Mouse (Mus musculus): Measurements from ENCODE around the gene Anapc15-ps. TPM values are rescaled to one million over a fixed set of nuclear protein-coding genes. Genes with fewer than 3 reads are reported as not detected.

Gene Anapc15-ps
- polyA plus RNA-seq, 1 experiment from 2014 or later = not detected

GRCm38 (mm10) chr10:95677356-95678109, 4.3 kb upstream of the Anapc15-ps start:
- H3K9ac ChIP-seq = no peak overlapping the region
- H3K4me1 ChIP-seq = peaks cover 8% of the 10 kb centered on the region
- no peak overlapping the region for H3K27ac ChIP-seq
- no peak overlapping the region for H3K4me2 ChIP-seq (replicated peaks)
- H3K9me3 ChIP-seq = no peaks in the 10 kb centered on the region
- H3K27me3 ChIP-seq (replicated peaks) = no peaks in the 10 kb centered on the region
- no peaks in the 10 kb centered on the region for H3K36me3 ChIP-seq
- no peak for ATAC-seq (ENCODE audit: low FRiP score, low read depth)
- no peak overlapping the region for H3K4me3 ChIP-seq
- WGBS = 65% methylated on average over 22 of the region's 22 CpGs

DNA sequence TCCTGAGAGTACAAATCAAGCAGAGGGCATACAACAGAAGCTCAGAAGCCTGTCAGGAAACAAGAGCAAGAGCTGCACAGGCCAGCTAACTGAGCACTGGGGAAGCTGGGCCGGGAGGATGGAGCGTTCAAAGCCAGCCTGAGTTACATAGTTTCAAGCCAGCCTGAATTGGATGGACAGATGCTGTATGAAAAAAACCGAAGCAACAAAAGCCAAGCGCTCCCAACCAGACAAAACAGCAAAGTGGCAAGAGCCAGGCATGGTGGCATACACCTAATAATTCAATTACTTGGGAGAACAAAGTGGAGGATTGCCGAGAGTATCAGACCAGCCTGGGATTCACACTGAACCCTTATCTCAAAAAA, 3.7 kb upstream of the Anapc15-ps start:
- 78% methylated on average over 5 of the region's 5 CpGs for WGBS
- Histone ChIP-seq H3K9ac (no peak overlapping the region), H3K4me1 (peaks cover 8% of the 10 kb centered on the region), H3K36me3 (no peaks in the 10 kb centered on the region), H3K27ac (no peak overlapping the region), H3K27me3 (replicated peaks) (no peaks in the 10 kb centered on the region), H3K4me3 (no peak overlapping the region), H3K9me3 (no peaks in the 10 kb centered on the region), H3K4me2 (replicated peaks) (no peak overlapping the region)
- ATAC-seq (ENCODE audit: low FRiP score, low read depth) = no peak

- WGBS = 95% methylated on average over 2 of the region's 2 CpGs
- H3K9me3 ChIP-seq = no peaks in the 10 kb centered on the region
- H3K4me2 ChIP-seq (replicated peaks) = no peak overlapping the region
- H3K9ac ChIP-seq = no peak overlapping the region
- no peak for ATAC-seq (ENCODE audit: low FRiP score, low read depth)
- no peak overlapping the region for H3K27ac ChIP-seq
- no peaks in the 10 kb centered on the region for H3K27me3 ChIP-seq (replicated peaks)
- H3K4me3 ChIP-seq = no peak overlapping the region
- no peaks in the 10 kb centered on the region for H3K36me3 ChIP-seq
- H3K4me1 ChIP-seq = peaks cover 8% of the 10 kb centered on the region
These were observed 3.1 kb upstream of the Anapc15-ps start for GRCm38 (mm10) chr10:95676387-95676786.

- WGBS = 87% methylated on average over 21 of the region's 21 CpGs
- H3K27me3 ChIP-seq (replicated peaks) = no peaks in the 10 kb centered on the region
- H3K36me3 ChIP-seq = no peaks in the 10 kb centered on the region
- no peaks in the 10 kb centered on the region for H3K4me1 ChIP-seq
- no peak overlapping the region for H3K4me2 ChIP-seq (replicated peaks)
- no peak overlapping the region for H3K27ac ChIP-seq
- no peaks in the 10 kb centered on the region for H3K9me3 ChIP-seq
- no peak overlapping the region for H3K4me3 ChIP-seq
- no peak overlapping the region for H3K9ac ChIP-seq
- no peak for ATAC-seq (ENCODE audit: low FRiP score, low read depth)
These were observed 2.2 kb downstream of the Anapc15-ps start for GRCm38 (mm10) chr10:95670781-95671780.

DNA sequence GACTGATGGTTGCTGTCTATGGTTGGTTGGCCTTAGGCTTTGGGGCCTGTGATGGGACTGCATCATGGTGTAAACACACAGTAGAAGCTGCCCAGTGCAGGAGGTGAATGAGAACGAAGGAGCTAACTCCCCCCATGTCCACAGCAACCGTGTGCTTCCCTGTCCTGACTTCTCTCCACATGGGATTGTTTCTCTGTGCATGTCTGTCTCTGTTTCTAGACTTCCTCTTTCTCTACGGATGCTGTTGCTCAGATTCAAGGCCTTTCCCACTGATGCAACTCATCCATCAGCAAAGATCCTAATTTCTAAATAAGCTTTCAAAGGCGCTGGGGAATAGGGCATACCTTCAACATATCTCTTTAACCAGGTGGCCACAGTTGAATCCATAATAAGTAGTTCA, 3.4 kb downstream of the Anapc15-ps start:
- Histone ChIP-seq H3K36me3 (no peaks in the 10 kb centered on the region), H3K4me1 (no peaks in the 10 kb centered on the region), H3K9me3 (no peaks in the 10 kb centered on the region), H3K4me3 (no peak overlapping the region), H3K27ac (no peak overlapping the region), H3K4me2 (replicated peaks) (no peak overlapping the region), H3K27me3 (replicated peaks) (no peaks in the 10 kb centered on the region), H3K9ac (no peak overlapping the region)
- WGBS = 93% methylated on average over 4 of the region's 4 CpGs
- no peak for ATAC-seq (ENCODE audit: low FRiP score, low read depth)

DNA sequence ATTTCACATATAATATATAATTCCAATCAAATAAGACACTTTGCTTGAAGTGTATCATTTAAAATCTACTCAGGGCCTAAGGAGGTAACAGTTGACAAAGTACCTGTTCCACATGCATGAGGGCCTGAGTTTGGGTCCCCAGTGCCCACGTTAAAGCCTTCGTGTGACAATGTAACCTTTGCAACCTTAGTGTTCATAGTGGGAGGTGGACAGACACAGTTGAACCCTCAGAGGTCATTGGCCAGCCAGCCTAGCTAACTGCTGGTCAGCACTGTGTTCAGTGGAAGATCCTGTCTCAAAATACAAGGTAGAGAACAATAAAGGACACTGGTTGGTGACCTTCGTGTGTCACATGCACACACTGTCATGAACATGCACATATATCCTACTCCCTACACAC, 4.2 kb downstream of the Anapc15-ps start:
- WGBS = 89% methylated on average over 3 of the region's 3 CpGs
- ATAC-seq (ENCODE audit: low FRiP score, low read depth) = no peak
- no peaks in the 10 kb centered on the region for H3K4me1 ChIP-seq
- H3K9ac ChIP-seq = no peak overlapping the region
- no peak overlapping the region for H3K4me3 ChIP-seq
- no peak overlapping the region for H3K27ac ChIP-seq
- H3K4me2 ChIP-seq (replicated peaks) = no peak overlapping the region
- H3K9me3 ChIP-seq = no peaks in the 10 kb centered on the region
- H3K27me3 ChIP-seq (replicated peaks) = no peaks in the 10 kb centered on the region
- H3K36me3 ChIP-seq = no peaks in the 10 kb centered on the region

GRCm38 (mm10) chr10:95667371-95668030, 5.8 kb downstream of the Anapc15-ps start:
- Histone ChIP-seq H3K4me3 (no peak overlapping the region), H3K27ac (no peak overlapping the region), H3K9ac (no peak overlapping the region), H3K4me1 (no peaks in the 10 kb centered on the region), H3K4me2 (replicated peaks) (no peak overlapping the region), H3K27me3 (replicated peaks) (no peaks in the 10 kb centered on the region), H3K9me3 (no peaks in the 10 kb centered on the region), H3K36me3 (no peaks in the 10 kb centered on the region)
- ATAC-seq (ENCODE audit: low FRiP score, low read depth) = no peak
- WGBS = 68% methylated on average over 3 of the region's 3 CpGs

DNA sequence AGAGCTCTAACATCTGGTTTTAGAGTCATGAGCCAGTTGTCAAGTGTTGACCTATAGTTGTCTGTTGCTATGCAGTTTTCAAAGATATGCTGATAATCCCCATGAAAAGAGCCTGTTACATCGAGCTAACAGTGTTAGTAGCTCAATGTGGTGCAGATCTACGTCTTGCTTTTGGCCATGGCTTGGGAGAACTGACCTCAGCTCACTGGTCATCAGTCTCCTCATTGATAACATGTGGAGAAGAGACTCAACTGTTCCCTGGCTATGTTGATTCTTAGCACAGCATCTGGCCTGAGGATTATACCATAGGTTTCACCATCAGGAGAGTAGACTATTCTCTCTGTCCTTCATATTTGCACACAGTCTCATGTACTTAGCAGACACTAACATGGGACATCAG, 6.5 kb downstream of the Anapc15-ps start:
- H3K36me3 ChIP-seq = no peaks in the 10 kb centered on the region
- H3K4me3 ChIP-seq = no peak overlapping the region
- WGBS = 82% methylated on average over 2 of the region's 2 CpGs
- no peak overlapping the region for H3K4me2 ChIP-seq (replicated peaks)
- no peak overlapping the region for H3K27ac ChIP-seq
- no peaks in the 10 kb centered on the region for H3K4me1 ChIP-seq
- H3K9me3 ChIP-seq = no peaks in the 10 kb centered on the region
- no peak overlapping the region for H3K9ac ChIP-seq
- H3K27me3 ChIP-seq (replicated peaks) = no peaks in the 10 kb centered on the region
- no peak for ATAC-seq (ENCODE audit: low FRiP score, low read depth)

DNA sequence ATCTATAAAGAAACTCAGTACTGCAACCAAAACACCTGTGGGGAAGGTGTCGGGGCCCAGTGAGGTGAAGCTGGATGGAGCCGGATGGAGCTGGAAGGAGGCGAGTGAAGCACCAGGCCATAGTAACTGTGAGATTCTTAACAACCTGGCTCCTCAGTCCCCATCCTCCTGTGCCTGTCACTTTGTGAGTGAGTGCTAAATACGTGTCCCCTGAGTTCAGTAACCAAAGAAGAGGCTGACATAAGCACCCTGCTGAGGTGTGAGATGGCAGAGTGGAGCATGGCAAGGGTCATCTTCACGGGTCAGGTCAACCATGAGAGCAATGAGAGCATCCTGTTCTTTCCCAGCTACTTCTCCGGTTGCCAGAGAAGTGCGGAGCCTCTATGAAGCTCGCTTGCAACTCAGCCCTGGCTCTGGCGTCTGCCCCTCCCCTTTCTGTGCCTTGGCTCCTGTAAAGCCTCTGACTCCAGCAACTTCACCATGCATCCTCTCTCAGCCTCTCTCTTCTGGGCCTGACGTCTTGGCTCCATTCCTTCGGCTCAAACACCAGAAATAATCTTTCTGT, 7.7 kb downstream of the Anapc15-ps start:
- Histone ChIP-seq H3K4me2 (replicated peaks) (no peak overlapping the region), H3K4me3 (no peak overlapping the region), H3K36me3 (no peaks in the 10 kb centered on the region), H3K27ac (no peak overlapping the region), H3K9ac (no peak overlapping the region), H3K9me3 (no peaks in the 10 kb centered on the region), H3K4me1 (no peaks in the 10 kb centered on the region), H3K27me3 (replicated peaks) (no peaks in the 10 kb centered on the region)
- 39% methylated on average over 11 of the region's 11 CpGs for WGBS
- no peak for ATAC-seq (ENCODE audit: low FRiP score, low read depth)

GRCm38 (mm10) chr10:95664613-95665012, 8.6 kb downstream of the Anapc15-ps start:
- no peaks in the 10 kb centered on the region for H3K4me1 ChIP-seq
- no peak for ATAC-seq (ENCODE audit: low FRiP score, low read depth)
- no peak overlapping the region for H3K9ac ChIP-seq
- no peak overlapping the region for H3K4me3 ChIP-seq
- H3K36me3 ChIP-seq = no peaks in the 10 kb centered on the region
- WGBS = 69% methylated on average over 3 of the region's 3 CpGs
- no peaks in the 10 kb centered on the region for H3K27me3 ChIP-seq (replicated peaks)
- no peak overlapping the region for H3K4me2 ChIP-seq (replicated peaks)
- H3K27ac ChIP-seq = no peak overlapping the region
- H3K9me3 ChIP-seq = no peaks in the 10 kb centered on the region

- H3K9me3 ChIP-seq = no peaks in the 10 kb centered on the region
- 84% methylated on average over 6 of the region's 6 CpGs for WGBS
- H3K4me1 ChIP-seq = peaks cover 3% of the 10 kb centered on the region; the same call in 1 of the 2 replicates
- no peak overlapping the region for H3K9ac ChIP-seq
- no peak overlapping the region for H3K4me2 ChIP-seq (replicated peaks)
- no peak for ATAC-seq (ENCODE audit: low FRiP score, low read depth)
- no peak overlapping the region for H3K4me3 ChIP-seq
- H3K27me3 ChIP-seq (replicated peaks) = no peaks in the 10 kb centered on the region
- no peak overlapping the region for H3K27ac ChIP-seq
- no peaks in the 10 kb centered on the region for H3K36me3 ChIP-seq
These were observed 12.9 kb downstream of the Anapc15-ps start for GRCm38 (mm10) chr10:95660356-95660755.
